Mouse (Mus musculus) c-Kit-positive CD71-positive TER-119-negative erythroid progenitor cells, embryonic 14.5 days (primary cell): ENCODE results near the gene Dlg2.

Experiments
- DNase-seq: peaks from one replicate; pipeline ENCODE4 v3.0.0-alpha.2; 2013; ENCODE audit warnings: low read depth

Dlg2 gene

GRCm38 (mm10) chr7:92095198-92095597, 1618.7 kb downstream of the Dlg2 start:
- DNase-seq = no peak

- no peak for DNase-seq
These were observed 1624.4 kb downstream of the Dlg2 start for GRCm38 (mm10) chr7:92100847-92101246.

- peak; percentile 28 for DNase-seq
These were observed 1626.5 kb downstream of the Dlg2 start for GRCm38 (mm10) chr7:92102892-92103543.

- no peak for DNase-seq
These were observed 1629.0 kb downstream of the Dlg2 start for GRCm38 (mm10) chr7:92105477-92105876.

GRCm38 (mm10) chr7:92105956-92106355, 1629.5 kb downstream of the Dlg2 start:
- DNase-seq = no peak

- DNase-seq = no peak
These were observed 1636.6 kb downstream of the Dlg2 start for GRCm38 (mm10) chr7:92113065-92113464.

GRCm38 (mm10) chr7:92115237-92115871, 1638.9 kb downstream of the Dlg2 start:
- DNase-seq = no peak

- no peak for DNase-seq
These were observed 1646.8 kb downstream of the Dlg2 start for GRCm38 (mm10) chr7:92123276-92123675.

GRCm38 (mm10) chr7:92125886-92126285, 1649.4 kb downstream of the Dlg2 start:
- no peak for DNase-seq

- no peak for DNase-seq
These were observed 1657.8 kb downstream of the Dlg2 start for GRCm38 (mm10) chr7:92134301-92134700.

GRCm38 (mm10) chr7:92135624-92136023, 1659.2 kb downstream of the Dlg2 start:
- no peak for DNase-seq

- DNase-seq = no peak
These were observed 1663.8 kb downstream of the Dlg2 start for GRCm38 (mm10) chr7:92140051-92140817.

GRCm38 (mm10) chr7:92147499-92147898, 1671.0 kb downstream of the Dlg2 start:
- no peak for DNase-seq

GRCm38 (mm10) chr7:92150768-92151167, 1674.3 kb downstream of the Dlg2 start:
- no peak for DNase-seq

- DNase-seq = no peak
These were observed 1678.1 kb downstream of the Dlg2 start for GRCm38 (mm10) chr7:92154603-92155002.

- no peak for DNase-seq
These were observed 1686.7 kb downstream of the Dlg2 start for GRCm38 (mm10) chr7:92163150-92163549.

GRCm38 (mm10) chr7:92164316-92164715, 1687.8 kb downstream of the Dlg2 start:
- DNase-seq = no peak

- no peak for DNase-seq
These were observed 1688.5 kb downstream of the Dlg2 start for GRCm38 (mm10) chr7:92164875-92165518.

- no peak for DNase-seq
These were observed 1703.6 kb downstream of the Dlg2 start for GRCm38 (mm10) chr7:92180029-92180428.

- no peak for DNase-seq
These were observed 1704.4 kb downstream of the Dlg2 start for GRCm38 (mm10) chr7:92180591-92181587.

GRCm38 (mm10) chr7:92181959-92182612, 1705.6 kb downstream of the Dlg2 start:
- no peak for DNase-seq
